Mouse (Mus musculus) stomach, embryonic 15.5 days (tissue): ENCODE data around the gene Cox14. TPM values are rescaled to one million over a fixed set of nuclear protein-coding genes. Genes with fewer than 3 reads are reported as not detected.

Experiments used
- ATAC-seq: fragments of 200-750 bp; cut with Nextera tagmentation; 2 replicates; pipeline ENCODE4 v1.8.0; 2017; ENCODE audit warnings: low read depth, moderate number of reproducible peaks, moderate TSS enrichment; ENCODE audit not compliant: insufficient read depth, low FRiP score
- H3K27ac ChIP-seq: fragments of 300-500 bp; sonication (generic); 2 replicates; pipeline ENCODE4 v1.5.1; 2015; ENCODE audit warnings: mild to moderate bottlenecking, inconsistent platforms
- H3K27me3 ChIP-seq: fragments of 300-500 bp; sonication (generic); replicated peaks from 2 replicates; pipeline ENCODE4 v1.6.1; 2015; ENCODE audit warnings: inconsistent platforms
- H3K36me3 ChIP-seq: fragments of 300-500 bp; sonication (generic); 2 replicates; pipeline ENCODE4 v1.6.1; 2015; ENCODE audit warnings: inconsistent platforms
- H3K4me1 ChIP-seq: fragments of 300-500 bp; sonication (generic); 2 replicates; pipeline ENCODE4 v1.6.1; 2015; ENCODE audit warnings: inconsistent platforms
- H3K4me2 ChIP-seq: fragments of 300-500 bp; sonication (generic); 2 replicates; pipeline ENCODE4 v1.6.1; 2015; ENCODE audit warnings: mild to moderate bottlenecking, inconsistent platforms
- H3K4me3 ChIP-seq: fragments of 300-500 bp; sonication (generic); replicated peaks from 2 replicates; pipeline ENCODE4 v1.5.1; 2015; ENCODE audit warnings: inconsistent platforms
- H3K9ac ChIP-seq: fragments of 300-500 bp; sonication (generic); 2 replicates; pipeline ENCODE4 v1.6.1; 2015; ENCODE audit warnings: inconsistent platforms
- H3K9me3 ChIP-seq: fragments of 300-500 bp; sonication (generic); 2 replicates; pipeline ENCODE4 v1.6.1; 2016; ENCODE audit warnings: inconsistent platforms
- WGBS: fragments of 180-500 bp; shearing (Covaris S2); methylation state at CpG from one replicate; pipeline ENCODE4 v1.1.7; 2015; 5-methylcytosine and 5-hydroxymethylcytosine counted together
- polyA plus RNA-seq: library from polyadenylated mRNA; unstranded; fragments of >200 nt; fragmentation: Nextera tagmentation; extraction: Ambion mirVana; gene quantifications from 2 replicates; pipeline ENCODE4 v1.2.1, GENCODE M21; 2015

The Cox14 gene
- polyA plus RNA-seq, 1 experiment from 2014 or later, result 220 TPM

GRCm38 (mm10) chr15:99772925-99773324 is 47.5 kb downstream of the Cox14 start:
- 21% methylated on average over 3 of the region's 3 CpGs for WGBS
- ATAC-seq, result no peak
- H3K36me3 ChIP-seq, result 0 out of 2 replicates have a peak, but pooled peaks cover 2% of the 10 kb centered on the region
- no peak overlapping the region for H3K9ac ChIP-seq
- H3K4me1 ChIP-seq, result peaks cover 6% of the 10 kb centered on the region
- H3K4me3 ChIP-seq, result no peak overlapping the region; the same call in 1 of the 2 replicates
- H3K27ac ChIP-seq, result peak overlapping the region; percentile 78; the same call in 1 of the 2 replicates
- H3K4me2 ChIP-seq, result no peak overlapping the region
- no peaks in the 10 kb centered on the region for H3K27me3 ChIP-seq
- H3K9me3 ChIP-seq, result no peaks in the 10 kb centered on the region

Other genes with a start within 250 kb of the Cox14 start
- gene Faim2, start 197.5 kb upstream of the Cox14 start, polyA plus RNA-seq, result 0.61 and 0.92 TPM in 2 replicates
- not detected in 2 replicates for gene Aqp2, start 146.6 kb upstream of the Cox14 start, polyA plus RNA-seq
- gene Aqp5, start 134.8 kb upstream of the Cox14 start, polyA plus RNA-seq, result 0.30 and 0.43 TPM in 2 replicates
- gene Aqp6, start 124.2 kb upstream of the Cox14 start, polyA plus RNA-seq, result not detected in 2 replicates
- 115 and 124 TPM in 2 replicates for gene Racgap1, start 74.0 kb upstream of the Cox14 start, polyA plus RNA-seq
- 1.6 and 2.3 TPM in 2 replicates for gene Asic1, start 55.2 kb upstream of the Cox14 start, polyA plus RNA-seq
- 24.1 and 27.0 TPM in 2 replicates for gene Smarcd1, start 23.5 kb upstream of the Cox14 start, polyA plus RNA-seq
- gene Gm17349, start 20.1 kb upstream of the Cox14 start, polyA plus RNA-seq, result not detected in 2 replicates
- 4.8 and 5.3 TPM in 2 replicates for gene Gpd1, start 8.1 kb upstream of the Cox14 start, polyA plus RNA-seq
- gene Cers5, start 47.3 kb downstream of the Cox14 start, polyA plus RNA-seq, result 56.1 and 57.3 TPM in 2 replicates
- 71.2 and 78.3 TPM in 2 replicates for gene Lima1, start 149.8 kb downstream of the Cox14 start, polyA plus RNA-seq
- gene Fam186a, start 241.4 kb downstream of the Cox14 start, polyA plus RNA-seq, result not detected in 2 replicates
- gene Larp4, start 244.4 kb downstream of the Cox14 start, polyA plus RNA-seq, result 34.2 and 39.3 TPM in 2 replicates